Mouse (Mus musculus) right cerebral cortex, postnatal 14 days (tissue): ENCODE measurements around the gene Duox1.
"Not testable (repeated sequence)": the region's sequence is repeated elsewhere in the genome, so short reads cannot be mapped to it uniquely, and the experiment has no call there.

Source experiments
- DNase-seq: peaks from one replicate; pipeline ENCODE4 v3.0.0; 2022

The Duox1 gene

GRCm38 (mm10) chr2:122312722-122313417 lies 2.6 kb upstream of the Duox1 start:
- DNase-seq = peak; percentile 77

GRCm38 (mm10) chr2:122313536-122313935 lies 1.9 kb upstream of the Duox1 start, which contains the start of gene Duoxa1:
Gene Duoxa1 (minus strand): TSS chr2:122313730.
- DNase-seq = no peak

DNA sequence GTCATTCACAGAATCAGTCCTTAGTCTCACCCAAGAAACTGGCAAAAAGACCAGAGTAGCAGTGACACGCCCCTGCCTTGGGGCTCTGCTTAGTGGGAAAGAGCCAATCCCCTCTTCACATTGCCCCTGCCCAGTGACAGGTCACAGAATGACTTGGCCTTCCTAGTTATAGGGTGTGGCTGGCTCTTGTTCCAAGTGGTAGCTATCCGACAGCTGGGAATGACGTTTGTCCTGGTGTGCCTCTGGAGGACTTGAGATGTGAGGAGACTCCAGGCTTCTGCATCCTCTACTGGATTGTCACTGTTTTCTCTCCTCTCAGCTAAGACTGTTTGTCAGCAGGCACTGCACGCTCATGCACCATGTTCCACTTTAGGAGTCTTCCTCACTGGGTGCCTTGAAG lies 1.9 kb downstream of the Duox1 start:
- no peak for DNase-seq

GRCm38 (mm10) chr2:122323960-122324359 lies 8.5 kb downstream of the Duox1 start:
- no peak for DNase-seq

DNA sequence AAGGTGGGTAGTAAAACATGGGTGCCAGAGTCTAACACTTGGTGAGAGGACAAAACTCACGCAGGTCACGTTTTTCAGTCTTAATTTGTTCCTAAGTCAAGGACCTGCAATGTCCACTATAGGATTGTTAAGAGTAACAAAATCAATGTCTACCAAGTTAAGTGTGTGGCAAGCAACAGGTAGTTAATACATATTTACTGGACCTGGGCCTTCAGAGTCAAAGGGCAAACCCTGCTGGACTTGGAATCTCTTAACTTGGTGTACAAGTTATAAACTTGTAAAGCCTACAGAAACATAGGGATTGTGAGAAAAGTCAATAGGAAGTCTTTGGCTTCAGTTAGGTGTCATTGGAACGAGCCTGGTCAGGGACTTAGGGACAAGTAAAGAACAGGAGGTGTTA lies 9.1 kb downstream of the Duox1 start:
- DNase-seq = no peak

- DNase-seq = no peak
Measured at GRCm38 (mm10) chr2:122325361-122325760, 9.9 kb downstream of the Duox1 start.

GRCm38 (mm10) chr2:122327986-122328385 lies 12.5 kb downstream of the Duox1 start:
- no peak for DNase-seq

DNA sequence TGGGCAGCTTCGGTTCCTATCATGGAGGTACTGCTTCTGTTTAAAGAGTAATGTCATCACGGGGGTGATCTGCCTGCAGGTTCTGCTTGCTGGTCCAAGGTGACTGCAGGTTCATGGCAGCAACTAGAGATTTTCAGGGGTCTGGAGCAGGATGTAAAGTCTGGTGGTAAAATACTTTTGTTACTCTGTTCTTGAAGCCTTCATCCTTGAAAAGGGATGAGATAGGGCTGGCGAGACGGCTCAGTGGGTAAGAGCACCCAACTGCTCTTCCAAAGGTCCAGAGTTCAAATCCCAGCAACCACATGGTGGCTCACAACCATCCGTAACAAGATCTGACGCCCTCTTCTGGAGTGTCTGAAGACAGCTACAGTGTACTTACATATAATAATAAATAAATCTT lies 14.8 kb downstream of the Duox1 start:
- not testable (repeated sequence) for DNase-seq

DNA sequence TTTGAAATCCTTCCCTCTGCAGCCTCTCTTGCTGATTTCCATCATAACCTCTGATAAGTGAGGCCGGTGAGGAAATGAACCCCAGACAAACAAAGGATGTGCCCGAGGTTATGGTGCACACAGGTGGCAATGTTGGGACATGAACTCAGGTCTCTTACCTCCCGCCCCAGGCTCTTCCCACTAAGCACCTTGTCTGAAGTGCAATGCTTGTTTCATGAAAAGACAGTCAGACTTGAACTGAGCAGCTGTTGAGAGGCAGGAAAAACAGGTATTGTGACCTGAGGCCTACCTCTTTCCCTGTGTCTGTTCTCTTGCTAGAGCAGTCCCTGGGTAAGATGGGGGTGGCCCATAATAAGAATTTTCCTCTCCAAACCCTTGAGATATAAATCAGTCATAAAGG lies 16.8 kb downstream of the Duox1 start:
- no peak for DNase-seq

GRCm38 (mm10) chr2:122334170-122334569 lies 18.7 kb downstream of the Duox1 start:
- no peak for DNase-seq

DNA sequence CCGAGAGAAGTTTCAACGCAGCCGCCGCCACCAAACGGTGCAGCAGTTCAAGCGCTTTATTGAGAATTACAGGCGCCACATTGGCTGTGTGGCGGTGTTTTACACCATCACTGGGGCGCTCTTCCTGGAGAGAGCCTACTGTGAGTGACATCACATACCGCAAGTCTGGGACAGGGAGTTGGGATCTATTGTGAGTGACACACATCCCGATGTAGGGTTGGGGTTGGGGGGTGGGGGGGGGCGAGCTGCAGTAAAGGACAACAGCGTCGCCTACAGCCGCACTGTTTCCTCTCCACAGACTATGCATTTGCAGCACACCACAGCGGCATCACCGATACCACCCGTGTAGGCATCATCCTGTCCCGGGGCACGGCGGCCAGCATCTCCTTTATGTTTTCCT lies 21.8 kb downstream of the Duox1 start:
- no peak for DNase-seq

- no peak for DNase-seq
Measured at GRCm38 (mm10) chr2:122345106-122345893, 29.8 kb downstream of the Duox1 start.

DNA sequence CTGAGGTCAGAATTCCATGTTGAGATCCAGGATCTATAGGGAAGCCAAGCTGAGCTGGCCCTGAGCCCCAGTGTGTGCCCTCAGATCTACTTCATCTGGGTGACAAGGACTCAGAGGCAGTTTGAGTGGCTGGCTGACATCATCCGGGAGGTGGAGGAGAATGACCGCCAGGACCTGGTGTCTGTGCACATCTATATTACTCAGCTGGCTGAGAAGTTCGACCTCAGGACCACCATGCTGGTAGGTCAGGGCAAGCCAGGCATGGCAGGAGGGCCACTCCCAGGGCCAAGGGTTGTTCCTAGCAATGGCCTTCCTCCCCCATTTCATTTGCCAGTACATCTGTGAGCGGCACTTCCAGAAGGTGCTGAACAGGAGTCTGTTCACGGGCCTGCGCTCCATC lies 30.7 kb downstream of the Duox1 start:
- DNase-seq = not testable (repeated sequence)

GRCm38 (mm10) chr2:122347257-122347656 lies 31.8 kb downstream of the Duox1 start:
- no peak for DNase-seq

DNA sequence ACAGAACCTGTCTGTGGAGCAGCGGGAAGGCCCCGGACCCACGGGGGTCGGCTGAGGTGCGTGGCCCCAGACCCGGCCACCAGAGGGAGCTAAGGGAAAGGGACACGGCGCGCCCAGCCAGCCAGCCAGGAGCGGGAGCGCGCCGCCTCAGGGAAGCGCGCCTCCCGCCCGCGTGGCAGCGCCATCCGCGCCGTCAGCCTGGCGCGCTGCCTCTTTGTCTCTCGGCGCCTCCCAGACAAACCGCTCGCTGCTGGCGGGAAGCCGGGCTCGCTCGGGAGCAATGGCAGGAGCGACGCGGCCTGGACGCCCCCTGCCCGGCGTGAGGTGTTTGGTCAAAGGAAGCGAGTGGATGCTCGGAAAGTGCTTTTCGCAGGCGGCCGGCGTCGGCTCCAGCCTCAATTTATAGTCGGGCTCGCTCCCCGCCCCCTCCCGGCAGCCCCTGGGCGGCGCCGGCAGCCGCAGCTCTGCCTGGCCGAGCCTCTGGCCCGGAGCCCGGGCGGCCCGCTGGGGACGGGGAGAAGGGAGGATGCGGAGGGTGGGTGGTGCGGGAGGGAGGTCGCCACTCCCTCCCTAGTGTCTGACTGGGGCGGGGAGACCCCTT lies 33.2 kb downstream of the Duox1 start:
- DNase-seq = peak; percentile 90

- no peak for DNase-seq
Measured at GRCm38 (mm10) chr2:122349136-122349785, 33.8 kb downstream of the Duox1 start.

GRCm38 (mm10) chr2:122351156-122351930 lies 35.9 kb downstream of the Duox1 start:
- DNase-seq = peak; percentile 77

- peak; percentile 66 for DNase-seq
Measured at GRCm38 (mm10) chr2:122351931-122352329, 36.5 kb downstream of the Duox1 start.

DNA sequence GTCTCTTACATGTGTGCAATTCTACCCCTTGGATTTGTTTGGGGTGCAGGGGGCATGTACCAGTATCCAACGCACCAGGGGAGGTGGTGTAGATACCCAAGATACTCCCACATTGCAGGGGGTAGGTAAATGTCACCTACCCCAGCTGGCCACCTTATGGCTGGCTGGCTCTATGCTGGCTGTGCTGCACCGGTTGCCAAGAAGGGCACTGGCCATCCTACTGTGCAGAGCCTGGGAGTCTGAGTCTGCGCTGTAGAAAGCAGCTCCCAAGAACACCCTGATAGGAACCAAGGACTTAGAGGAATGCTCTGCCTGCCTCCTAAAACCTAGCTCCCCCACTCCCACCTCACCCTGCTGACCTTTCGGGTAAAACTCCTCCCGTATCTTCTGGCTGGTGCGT lies 37.5 kb downstream of the Duox1 start:
- DNase-seq = no peak

DNA sequence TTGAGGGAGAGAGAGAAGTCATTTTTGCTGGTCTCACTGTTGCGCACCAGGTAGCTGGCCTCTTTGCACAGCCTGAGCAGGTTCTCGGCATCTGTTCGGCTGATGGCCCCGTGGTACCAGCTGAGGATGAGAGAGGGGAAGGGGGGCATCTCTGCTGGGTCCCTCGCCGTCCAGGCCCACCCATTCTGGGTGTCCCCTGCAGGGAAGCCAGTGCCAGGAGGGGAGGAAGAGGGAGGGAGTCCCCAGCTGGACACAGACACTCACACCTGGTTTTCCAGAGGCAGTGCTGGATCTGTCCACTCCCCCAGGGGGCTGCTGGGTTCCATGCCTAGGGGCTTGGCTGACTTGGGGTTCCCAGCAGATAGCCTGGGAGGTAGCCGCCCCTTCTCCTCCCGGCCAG lies 38.3 kb downstream of the Duox1 start:
- no peak for DNase-seq

DNA sequence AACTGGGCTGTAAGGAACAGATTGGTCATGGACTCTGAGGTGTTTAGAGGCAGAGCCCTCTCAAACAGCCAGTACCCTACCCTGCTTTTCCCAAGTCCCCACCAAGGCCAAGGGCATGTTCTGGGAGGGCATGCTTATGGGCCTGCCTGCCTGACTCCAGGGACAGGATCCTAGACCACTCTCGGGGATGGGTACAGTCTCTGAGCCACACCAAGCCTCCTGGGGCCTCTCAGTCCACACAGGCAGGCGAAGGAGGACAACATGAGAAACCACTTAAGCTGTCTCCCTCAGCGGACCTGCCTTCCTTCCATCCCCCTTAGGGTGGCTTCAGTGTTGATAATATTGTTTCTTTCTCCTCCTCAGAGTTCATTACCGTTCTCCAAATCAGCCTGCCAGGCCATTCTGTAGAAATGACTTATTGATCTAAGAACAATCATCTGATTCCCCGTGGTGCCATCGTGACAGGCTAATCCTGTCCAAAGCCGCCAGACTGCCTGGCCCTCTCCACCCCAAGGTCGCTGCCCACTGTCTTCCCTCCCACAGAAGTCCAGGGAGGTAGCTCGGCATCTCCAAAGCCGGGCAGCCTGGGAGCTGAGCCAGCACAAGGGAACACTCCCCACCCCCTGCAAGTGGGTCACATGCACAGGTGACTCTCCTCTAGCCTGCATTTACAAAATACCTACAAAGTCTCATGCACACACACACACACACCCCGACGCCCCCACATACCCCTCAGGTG lies 38.9 kb downstream of the Duox1 start:
- no peak for DNase-seq

DNA sequence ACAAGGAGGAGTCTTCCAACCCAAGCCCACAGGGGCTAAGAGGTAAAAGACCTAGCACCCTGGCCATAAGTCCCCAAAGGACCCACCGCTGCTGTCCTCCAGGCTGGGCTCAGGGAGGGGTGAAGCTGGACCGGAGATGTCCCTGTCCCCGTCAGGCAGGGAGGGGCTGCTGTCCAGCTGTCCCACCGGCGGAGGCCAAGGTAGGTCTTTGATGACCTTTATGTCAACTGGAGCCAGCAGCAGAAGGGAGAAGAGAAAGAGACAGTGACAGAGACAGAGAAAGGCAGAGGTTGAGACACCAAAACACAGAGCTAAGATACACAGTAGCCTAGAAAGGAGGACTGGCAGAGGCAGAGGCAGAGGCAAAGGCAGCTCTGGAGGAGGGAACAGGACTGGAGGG lies 39.9 kb downstream of the Duox1 start:
- no peak for DNase-seq
